Mouse (Mus musculus) cerebellum, adult 2 months (tissue): ENCODE data around the gene Syt1.

Experiments
- CTCF ChIP-seq: fragments of 200-500 bp; IDR thresholded peaks from 2 replicates; pipeline ENCODE4 v1.5.1; 2011; ENCODE audit warnings: low read depth, mild to moderate bottlenecking, control low read depth, low read length, moderate library complexity, borderline replicate concordance; ENCODE audit not compliant: insufficient read depth
- POLR2A ChIP-seq: fragments of 200-500 bp; IDR thresholded peaks from 2 replicates; pipeline ENCODE4 v1.6.1; 2011; ENCODE audit warnings: low read length, control low read depth, borderline replicate concordance; ENCODE audit not compliant: insufficient read depth

GRCm38 (mm10) chr10:108450401-108450800 lies 560.4 kb downstream of the Syt1 start:
- TF ChIP-seq CTCF (no peak), POLR2A (no peak)
